Mouse (Mus musculus) neural tube, embryonic 11.5 days (tissue): Measurements from ENCODE around the gene Cry2. TPM values are rescaled to one million over a fixed set of nuclear protein-coding genes. Genes with fewer than 3 reads are reported as not detected.

Experiments
- ATAC-seq: fragments of 200-750 bp; cut with Nextera tagmentation; 2 replicates; pipeline ENCODE4 v1.8.0; 2017; ENCODE audit warnings: moderate number of reproducible peaks, mild to moderate bottlenecking, moderate TSS enrichment, moderate library complexity; ENCODE audit not compliant: insufficient read depth, low FRiP score, low TSS enrichment
- DNase-seq: peaks from one replicate; pipeline ENCODE4 v3.0.0-alpha.2; 2015; ENCODE audit warnings: low spot score
- H3K27ac ChIP-seq: fragments of 300-500 bp; sonication (generic); 2 replicates; pipeline ENCODE4 v1.5.1; 2014; ENCODE audit warnings: low read depth, mild to moderate bottlenecking, low read length
- H3K27me3 ChIP-seq: fragments of 300-500 bp; sonication (generic); 2 replicates; pipeline ENCODE4 v1.6.1; 2014; ENCODE audit warnings: mild to moderate bottlenecking, low read length, mixed read lengths; ENCODE audit not compliant: control insufficient read depth, insufficient read depth
- H3K36me3 ChIP-seq: fragments of 300-500 bp; sonication (generic); 2 replicates; pipeline ENCODE4 v1.6.1; 2014; ENCODE audit warnings: mild to moderate bottlenecking, low read length, moderate library complexity, mixed read lengths; ENCODE audit not compliant: control insufficient read depth, insufficient read depth
- H3K4me1 ChIP-seq: fragments of 300-500 bp; sonication (generic); 2 replicates; pipeline ENCODE4 v1.6.1; 2014; ENCODE audit warnings: low read length, mixed read lengths; ENCODE audit not compliant: control insufficient read depth, insufficient read depth
- H3K4me2 ChIP-seq: fragments of 300-500 bp; sonication (generic); 2 replicates; pipeline ENCODE4 v1.6.1; 2014; ENCODE audit warnings: low read depth, mild to moderate bottlenecking, moderate library complexity
- H3K4me3 ChIP-seq: fragments of 300-500 bp; sonication (generic); 2 replicates; pipeline ENCODE4 v1.5.1; 2014; ENCODE audit warnings: low read depth, low read length
- H3K9ac ChIP-seq: fragments of 300-500 bp; sonication (generic); 2 replicates; pipeline ENCODE4 v1.6.1; 2014; ENCODE audit warnings: mild to moderate bottlenecking, low read length
- H3K9me3 ChIP-seq: fragments of 300-500 bp; sonication (generic); 2 replicates; pipeline ENCODE4 v1.6.1; 2016; ENCODE audit warnings: low read length; ENCODE audit not compliant: control insufficient read depth
- WGBS: fragments of 180-500 bp; shearing (Covaris S2); extraction: QIAGEN DNeasy Blood & Tissue Kit; methylation state at CpG from one replicate; pipeline ENCODE4 v1.1.7; 2014; 5-methylcytosine and 5-hydroxymethylcytosine counted together
- polyA plus RNA-seq: library from polyadenylated mRNA; unstranded; fragments of >200 nt; fragmentation: Nextera tagmentation; extraction: Ambion mirVana; gene quantifications from 2 replicates; pipeline ENCODE4 v1.2.1, GENCODE M21; 2014

Gene Cry2
- polyA plus RNA-seq, 1 experiment from 2014 or later = 21.4 TPM

DNA sequence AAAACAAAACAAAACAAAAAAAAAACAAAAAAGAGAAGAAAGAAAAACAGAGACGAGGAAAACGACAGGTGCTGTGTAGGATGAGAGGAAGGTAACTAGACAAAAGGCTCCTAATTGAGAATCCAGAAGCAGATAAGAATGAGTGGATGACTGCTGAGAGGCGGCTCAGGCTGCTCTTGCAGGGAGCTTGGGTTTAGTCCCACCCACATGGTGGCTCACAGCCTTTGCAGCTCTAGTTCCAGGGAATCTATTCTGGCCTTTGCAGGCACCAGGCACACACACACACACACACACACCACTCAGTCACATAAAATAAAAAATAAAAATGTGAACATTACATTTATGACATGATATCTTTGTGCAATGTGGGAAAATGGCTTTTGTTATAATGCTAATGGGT lies 4.7 kb upstream of the Cry2 start:
- DNase-seq (no peak), ATAC-seq (no peak)
- H3K4me2 ChIP-seq = no peak overlapping the region
- H3K36me3 ChIP-seq = no peaks in the 10 kb centered on the region
- H3K4me1 ChIP-seq = no peaks in the 10 kb centered on the region
- no peak overlapping the region for H3K27ac ChIP-seq
- H3K9ac ChIP-seq = no peak overlapping the region
- H3K9me3 ChIP-seq = no peaks in the 10 kb centered on the region
- WGBS = 70% methylated on average over 3 of the region's 3 CpGs
- no peaks in the 10 kb centered on the region for H3K27me3 ChIP-seq
- H3K4me3 ChIP-seq = no peak overlapping the region

DNA sequence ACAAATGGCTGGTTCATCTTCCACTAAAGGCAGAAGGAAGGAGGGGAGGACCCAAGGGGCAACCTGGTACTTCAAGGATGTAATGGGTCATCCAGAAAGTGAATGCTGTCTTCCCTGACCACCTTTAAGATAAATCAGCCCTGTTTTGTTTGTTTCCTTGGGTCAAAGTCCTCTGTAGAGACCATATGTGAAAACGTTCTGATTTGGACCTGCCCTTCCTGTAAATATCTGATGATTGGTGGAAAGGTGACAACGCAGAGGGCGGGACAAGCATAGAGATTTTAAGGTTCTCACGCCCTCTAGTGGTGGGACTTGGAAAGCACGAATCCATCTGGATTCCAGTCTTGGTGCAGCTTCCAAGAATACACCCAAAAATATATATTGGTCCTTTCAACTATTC lies 4.0 kb upstream of the Cry2 start:
- no peak overlapping the region for H3K27ac ChIP-seq
- H3K4me2 ChIP-seq = peak overlapping the region; percentile 19; the same call in 1 of the 2 replicates
- WGBS = 2% methylated on average over 5 of the region's 5 CpGs
- no peak overlapping the region for H3K4me3 ChIP-seq
- no peak overlapping the region for H3K9ac ChIP-seq
- no peaks in the 10 kb centered on the region for H3K36me3 ChIP-seq
- H3K27me3 ChIP-seq = no peaks in the 10 kb centered on the region
- no peak for ATAC-seq
- DNase-seq = peak; percentile 82
- peaks cover 3% of the 10 kb centered on the region for H3K4me1 ChIP-seq
- no peaks in the 10 kb centered on the region for H3K9me3 ChIP-seq

DNA sequence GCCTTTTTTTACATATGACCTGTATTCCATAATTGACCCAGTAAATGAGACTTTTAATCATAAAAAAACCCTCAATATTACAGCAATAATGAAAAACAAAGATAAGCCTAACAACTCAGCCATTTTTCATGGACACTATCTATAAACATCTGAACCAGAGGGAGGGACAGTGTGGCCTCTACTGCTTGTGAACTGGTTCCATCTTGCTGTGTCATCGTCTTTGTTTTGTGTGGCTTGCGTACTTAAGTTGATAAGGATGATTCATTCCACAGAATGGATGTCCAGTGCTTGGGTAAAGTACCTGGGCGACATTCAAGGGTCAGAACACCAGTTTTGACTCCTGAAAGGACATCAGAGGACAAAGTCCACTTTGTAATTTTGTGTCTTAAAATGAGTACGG lies 3.5 kb upstream of the Cry2 start:
- 89% methylated on average over 4 of the region's 4 CpGs for WGBS
- H3K4me1 ChIP-seq = peaks cover 8% of the 10 kb centered on the region
- no peaks in the 10 kb centered on the region for H3K36me3 ChIP-seq
- H3K4me2 ChIP-seq = no peak overlapping the region
- H3K4me3 ChIP-seq = no peak overlapping the region
- no peaks in the 10 kb centered on the region for H3K9me3 ChIP-seq
- DNase-seq (no peak), ATAC-seq (no peak)
- no peaks in the 10 kb centered on the region for H3K27me3 ChIP-seq
- no peak overlapping the region for H3K27ac ChIP-seq
- no peak overlapping the region for H3K9ac ChIP-seq

DNA sequence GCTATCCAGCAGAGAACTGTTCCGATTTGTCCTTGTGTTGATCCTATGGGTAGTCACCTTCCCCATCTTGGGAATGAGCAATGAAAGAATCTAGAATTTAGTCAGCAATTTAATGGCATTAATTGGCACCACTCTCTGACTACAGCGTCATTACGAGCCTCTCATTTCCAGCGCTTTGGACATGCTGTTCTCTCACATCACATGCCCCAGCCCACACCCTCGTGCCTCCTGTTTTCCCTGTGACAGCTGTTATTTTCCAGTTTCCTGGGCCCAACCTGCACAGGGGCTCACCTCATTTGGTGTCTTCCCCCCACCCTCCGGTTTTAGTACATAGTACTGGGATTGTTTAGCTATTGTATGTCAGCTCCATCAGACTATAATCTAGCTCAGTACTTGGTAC lies 1.2 kb upstream of the Cry2 start:
- WGBS = 59% methylated on average over 6 of the region's 6 CpGs
- Histone ChIP-seq H3K4me2 (no peak overlapping the region), H3K27ac (no peak overlapping the region), H3K36me3 (no peaks in the 10 kb centered on the region), H3K4me1 (peaks cover 24% of the 10 kb centered on the region), H3K9me3 (no peaks in the 10 kb centered on the region), H3K27me3 (no peaks in the 10 kb centered on the region), H3K4me3 (no peak overlapping the region), H3K9ac (no peak overlapping the region)
- ATAC-seq (no peak), DNase-seq (no peak)

DNA sequence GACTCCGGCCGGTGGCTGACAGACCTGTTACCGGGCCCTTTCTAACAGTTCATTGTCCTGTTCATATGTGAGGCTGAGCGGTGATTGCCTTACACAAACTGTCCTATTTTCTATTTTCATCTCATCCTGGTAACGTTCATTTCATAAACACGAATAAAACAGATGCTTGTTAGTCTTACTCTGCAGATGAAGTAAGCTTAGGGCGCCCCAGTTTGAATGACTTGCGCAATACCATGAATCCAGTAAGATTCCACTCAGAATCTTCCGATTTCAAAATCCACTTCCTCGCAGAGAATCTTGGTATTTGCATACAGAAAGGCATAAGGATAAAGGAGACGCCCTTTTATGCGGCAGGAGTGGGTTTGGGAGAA lies 517 bp upstream of the Cry2 start:
- Histone ChIP-seq H3K4me1 (peaks cover 24% of the 10 kb centered on the region), H3K9me3 (no peaks in the 10 kb centered on the region), H3K4me2 (peak overlapping the region; percentile 88), H3K9ac (peak overlapping the region; percentile 41), H3K27me3 (no peaks in the 10 kb centered on the region), H3K4me3 (peak overlapping the region; percentile 82), H3K36me3 (no peaks in the 10 kb centered on the region), H3K27ac (no peak overlapping the region)
- no peak for DNase-seq
- WGBS = 10% methylated on average over 12 of the region's 12 CpGs
- ATAC-seq = no peak

DNA sequence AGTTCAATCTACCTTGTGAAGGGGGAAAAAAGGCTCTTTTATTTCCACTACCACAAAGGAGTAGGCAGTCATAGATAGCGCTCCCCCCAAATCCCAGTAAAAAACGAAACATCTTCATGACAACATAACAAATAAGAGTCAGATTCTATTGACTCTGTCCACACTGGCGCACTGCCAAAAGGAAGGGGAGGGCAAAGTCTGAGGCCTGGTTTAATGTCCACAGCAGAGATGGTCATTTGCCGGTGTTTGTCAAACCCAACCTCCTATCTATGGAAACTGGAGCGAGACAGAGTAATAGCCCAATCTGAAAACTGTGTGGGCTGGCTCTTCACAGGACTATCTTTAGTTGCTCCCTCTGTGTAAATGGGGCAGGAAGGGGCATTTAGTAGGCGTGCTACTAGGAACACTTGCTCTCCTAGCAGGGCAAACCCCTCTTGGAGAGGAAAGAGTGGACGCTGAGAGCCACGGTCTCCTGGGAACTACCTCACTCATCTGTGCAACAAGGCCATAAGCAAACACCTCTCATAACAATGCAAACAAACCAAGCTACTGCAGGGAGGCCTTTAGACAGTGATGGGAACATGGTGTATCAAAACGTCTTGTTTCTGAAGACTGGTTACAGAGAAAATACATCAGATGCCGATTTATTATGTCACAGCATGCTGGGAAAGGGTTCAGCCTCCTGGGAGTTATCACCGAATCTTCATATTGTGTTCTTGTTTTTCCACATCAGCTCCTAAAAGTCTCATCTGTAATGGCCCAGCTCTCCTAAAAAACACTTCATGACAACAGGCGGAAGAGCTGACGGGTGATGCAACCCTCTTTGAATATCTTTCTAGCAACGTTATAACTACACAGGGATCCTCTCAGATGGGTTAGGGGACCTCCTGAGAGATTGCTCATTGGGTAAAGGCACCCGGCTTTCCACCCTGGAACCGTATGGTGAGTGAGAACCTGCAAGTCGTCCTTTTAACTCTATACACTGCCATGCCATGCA lies 1.2 kb downstream of the Cry2 start:
- Histone ChIP-seq H3K9ac (peak overlapping the region; percentile 77), H3K27ac (no peak overlapping the region), H3K4me1 (peaks cover 24% of the 10 kb centered on the region)

DNA sequence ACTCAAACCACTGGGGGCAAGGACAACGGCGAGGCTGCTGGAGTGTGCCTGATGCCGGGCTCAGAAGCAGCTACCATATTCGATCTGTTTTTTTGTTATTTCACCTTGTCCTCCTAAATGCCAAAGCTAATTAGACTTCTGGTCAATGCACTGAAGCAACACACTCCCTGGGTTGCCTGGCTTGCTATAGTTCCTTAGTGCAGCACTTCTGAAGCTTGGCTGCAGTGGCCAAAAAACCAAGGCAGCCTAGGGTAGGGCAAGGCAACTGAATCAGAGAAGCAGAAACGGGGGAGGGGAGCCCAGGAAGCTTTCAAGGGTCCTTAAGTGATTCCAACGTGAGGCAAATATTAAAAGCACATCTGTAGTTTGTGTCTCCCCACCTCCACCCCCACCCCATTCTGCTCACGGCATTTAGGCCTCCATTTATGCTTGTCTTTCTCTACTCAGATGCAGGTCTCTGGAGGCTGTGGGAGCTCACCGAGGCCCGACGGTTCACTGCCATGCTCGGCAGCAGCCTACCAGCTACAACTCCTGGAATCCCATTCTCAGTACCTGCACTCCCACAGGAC lies 2.1 kb downstream of the Cry2 start:
- Histone ChIP-seq H3K9me3 (no peaks in the 10 kb centered on the region), H3K4me1 (peaks cover 24% of the 10 kb centered on the region), H3K27me3 (no peaks in the 10 kb centered on the region), H3K27ac (no peak overlapping the region), H3K4me2 (peak overlapping the region; percentile 88), H3K4me3 (peak overlapping the region; percentile 82), H3K36me3 (no peaks in the 10 kb centered on the region), H3K9ac (no peak overlapping the region; the same call in 1 of the 2 replicates)
- DNase-seq = no peak
- ATAC-seq = no peak
- WGBS = 48% methylated on average over 11 of the region's 11 CpGs

More for the DNA sequence above, 1.2 kb downstream of the Cry2 start:
- DNase-seq = no peak
- Histone ChIP-seq H3K9me3 (no peaks in the 10 kb centered on the region), H3K27me3 (no peaks in the 10 kb centered on the region), H3K36me3 (no peaks in the 10 kb centered on the region), H3K4me2 (peak overlapping the region; percentile 88), H3K4me3 (peak overlapping the region; percentile 82)
- no peak for ATAC-seq
- 53% methylated on average over 17 of the region's 17 CpGs for WGBS

DNA sequence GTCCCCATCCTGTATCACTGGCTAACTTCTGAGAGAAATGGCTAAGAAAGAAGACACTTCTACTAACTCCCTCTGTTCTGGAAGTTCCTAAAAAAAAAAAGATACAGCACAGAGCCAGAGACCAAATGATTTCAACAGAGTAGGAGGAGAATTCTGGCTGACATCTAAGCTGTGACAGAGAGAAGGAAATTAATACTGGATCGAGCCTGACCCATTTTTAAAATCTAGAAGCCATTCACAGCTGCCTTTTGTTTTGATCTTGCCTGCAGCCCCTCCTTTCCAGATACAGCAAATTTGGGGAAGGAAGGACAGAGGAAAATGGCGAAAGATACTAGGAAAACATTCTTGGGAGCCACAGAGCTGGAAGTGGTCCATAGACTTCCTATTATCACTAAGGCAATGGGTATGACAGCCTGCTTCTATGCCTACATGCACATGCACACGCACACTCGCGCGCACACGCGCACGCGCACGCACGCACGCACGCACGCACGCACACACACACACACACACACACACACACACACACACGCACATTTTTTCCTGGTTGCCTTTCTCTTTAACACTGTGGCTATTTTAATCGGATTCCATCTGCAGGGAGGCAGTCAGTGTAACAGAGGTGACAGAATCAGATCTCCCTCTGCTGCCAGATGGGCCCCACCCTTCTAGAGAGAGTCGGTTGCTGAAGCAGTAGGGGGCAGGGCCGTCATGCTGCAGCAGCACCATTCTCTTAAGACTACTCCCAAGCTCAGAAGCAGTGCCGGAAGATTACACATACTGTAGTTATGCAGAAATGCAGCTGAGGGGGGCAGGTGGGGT lies 2.9 kb downstream of the Cry2 start:
- ATAC-seq = no peak
- 0 out of 2 replicates have a peak overlapping the region, but pooled peaks have one; percentile 10 for H3K27ac ChIP-seq
- no peaks in the 10 kb centered on the region for H3K9me3 ChIP-seq
- no peaks in the 10 kb centered on the region for H3K36me3 ChIP-seq
- WGBS = 68% methylated on average over 21 of the region's 21 CpGs
- H3K9ac ChIP-seq = no peak overlapping the region
- peak overlapping the region; percentile 88 for H3K4me2 ChIP-seq
- H3K4me3 ChIP-seq = peak overlapping the region; percentile 82
- DNase-seq = peak; percentile 44
- H3K4me1 ChIP-seq = peaks cover 24% of the 10 kb centered on the region
- no peaks in the 10 kb centered on the region for H3K27me3 ChIP-seq
